Mouse (Mus musculus): Measurements from ENCODE around the gene Setd1a. TPM values are rescaled to one million over a fixed set of nuclear protein-coding genes. Genes with fewer than 3 reads are reported as not detected.

The Setd1a gene
- polyA plus RNA-seq, 1 experiment from 2014 or later = 6.9 TPM

- DNase-seq (ENCODE audit: low spot score) = no peak
- no peaks in the 10 kb centered on the region for H3K9me3 ChIP-seq (ENCODE audit: control insufficient read depth, low read length)
- H3K4me1 ChIP-seq (replicated peaks; ENCODE audit: control insufficient read depth, insufficient read depth) = no peaks in the 10 kb centered on the region
- no peaks in the 10 kb centered on the region for H3K27me3 ChIP-seq (ENCODE audit: control insufficient read depth, insufficient read depth, low read length)
- 0 out of 2 replicates have a peak, but pooled peaks cover 11% of the 10 kb centered on the region for H3K36me3 ChIP-seq (ENCODE audit: control insufficient read depth, insufficient read depth, low read length)
- no peak overlapping the region for H3K4me3 ChIP-seq (ENCODE audit: low read depth, low read length)
- no peak for TF ChIP-seq EP300 (optimal IDR thresholded peaks at IDR 0.05)
- no peak for TF ChIP-seq CTCF (IDR thresholded peaks at IDR 0.05; ENCODE audit: low read depth)
- no peak overlapping the region for H3K4me2 ChIP-seq (replicated peaks; ENCODE audit: low read depth)
- ATAC-seq (ENCODE audit: low FRiP score, low TSS enrichment) = peak; percentile 3; the same call in 1 of the 2 replicates
- no peak overlapping the region for H3K9ac ChIP-seq (ENCODE audit: low read length)
- H3K27ac ChIP-seq (replicated peaks) = no peak overlapping the region
- WGBS = 59% methylated on average over 3 of the region's 3 CpGs
Measured at GRCm38 (mm10) chr7:127760478-127760877, 16.0 kb upstream of the Setd1a start.

GRCm38 (mm10) chr7:127761026-127761425 lies 15.4 kb upstream of the Setd1a start:
- Histone ChIP-seq H3K27me3 (ENCODE audit: control insufficient read depth, insufficient read depth, low read length) (no peaks in the 10 kb centered on the region), H3K9me3 (ENCODE audit: control insufficient read depth, low read length) (no peaks in the 10 kb centered on the region), H3K4me1 (replicated peaks; ENCODE audit: control insufficient read depth, insufficient read depth) (no peaks in the 10 kb centered on the region), H3K9ac (ENCODE audit: low read length) (no peak overlapping the region), H3K4me3 (ENCODE audit: low read depth, low read length) (no peak overlapping the region), H3K4me2 (replicated peaks; ENCODE audit: low read depth) (no peak overlapping the region), H3K36me3 (ENCODE audit: control insufficient read depth, insufficient read depth, low read length) (0 out of 2 replicates have a peak, but pooled peaks cover 11% of the 10 kb centered on the region), H3K27ac (replicated peaks) (no peak overlapping the region)
- 17% methylated on average over 7 of the region's 7 CpGs for WGBS
- peak; percentile 70 for ATAC-seq (ENCODE audit: low FRiP score, low TSS enrichment)
- peak; percentile 81 for DNase-seq (ENCODE audit: low spot score)
- TF ChIP-seq EP300 (optimal IDR thresholded peaks at IDR 0.05) (no peak), CTCF (IDR thresholded peaks at IDR 0.05; ENCODE audit: low read depth) (peak; percentile 97)

- no peak overlapping the region for H3K4me3 ChIP-seq (ENCODE audit: low read depth, low read length)
- DNase-seq (ENCODE audit: low spot score) (no peak), ATAC-seq (ENCODE audit: low FRiP score, low TSS enrichment) (no peak)
- no peaks in the 10 kb centered on the region for H3K9me3 ChIP-seq (ENCODE audit: control insufficient read depth, low read length)
- no peaks in the 10 kb centered on the region for H3K4me1 ChIP-seq (replicated peaks; ENCODE audit: control insufficient read depth, insufficient read depth)
- WGBS = 88% methylated on average over 4 of the region's 4 CpGs
- TF ChIP-seq CTCF (IDR thresholded peaks at IDR 0.05; ENCODE audit: low read depth) (no peak), EP300 (optimal IDR thresholded peaks at IDR 0.05) (no peak)
- 0 out of 2 replicates have a peak, but pooled peaks cover 12% of the 10 kb centered on the region for H3K36me3 ChIP-seq (ENCODE audit: control insufficient read depth, insufficient read depth, low read length)
- no peak overlapping the region for H3K9ac ChIP-seq (ENCODE audit: low read length)
- no peaks in the 10 kb centered on the region for H3K27me3 ChIP-seq (ENCODE audit: control insufficient read depth, insufficient read depth, low read length)
- no peak overlapping the region for H3K27ac ChIP-seq (replicated peaks)
- H3K4me2 ChIP-seq (replicated peaks; ENCODE audit: low read depth) = no peak overlapping the region
Measured at GRCm38 (mm10) chr7:127763642-127764041, 12.8 kb upstream of the Setd1a start.

GRCm38 (mm10) chr7:127765756-127766155 lies 10.7 kb upstream of the Setd1a start:
- DNase-seq (ENCODE audit: low spot score) (no peak), ATAC-seq (ENCODE audit: low FRiP score, low TSS enrichment) (no peak)
- no peak overlapping the region for H3K4me2 ChIP-seq (replicated peaks; ENCODE audit: low read depth)
- TF ChIP-seq EP300 (optimal IDR thresholded peaks at IDR 0.05) = no peak
- H3K9ac ChIP-seq (ENCODE audit: low read length) = no peak overlapping the region
- no peaks in the 10 kb centered on the region for H3K27me3 ChIP-seq (ENCODE audit: control insufficient read depth, insufficient read depth, low read length)
- no peak overlapping the region for H3K4me3 ChIP-seq (ENCODE audit: low read depth, low read length)
- 70% methylated on average over 2 of the region's 2 CpGs for WGBS
- 0 out of 2 replicates have a peak, but pooled peaks cover 12% of the 10 kb centered on the region for H3K36me3 ChIP-seq (ENCODE audit: control insufficient read depth, insufficient read depth, low read length)
- no peaks in the 10 kb centered on the region for H3K9me3 ChIP-seq (ENCODE audit: control insufficient read depth, low read length)
- no peak overlapping the region for H3K27ac ChIP-seq (replicated peaks)
- H3K4me1 ChIP-seq (replicated peaks; ENCODE audit: control insufficient read depth, insufficient read depth) = peaks cover 4% of the 10 kb centered on the region; the same call in 1 of the 2 replicates

- Histone ChIP-seq H3K4me3 (ENCODE audit: low read depth, low read length) (no peak overlapping the region), H3K4me1 (replicated peaks; ENCODE audit: control insufficient read depth, insufficient read depth) (peaks cover 4% of the 10 kb centered on the region; the same call in 1 of the 2 replicates), H3K9ac (ENCODE audit: low read length) (no peak overlapping the region), H3K27ac (replicated peaks) (no peak overlapping the region), H3K4me2 (replicated peaks; ENCODE audit: low read depth) (no peak overlapping the region), H3K36me3 (ENCODE audit: control insufficient read depth, insufficient read depth, low read length) (0 out of 2 replicates have a peak, but pooled peaks cover 12% of the 10 kb centered on the region), H3K27me3 (ENCODE audit: control insufficient read depth, insufficient read depth, low read length) (no peaks in the 10 kb centered on the region), H3K9me3 (ENCODE audit: control insufficient read depth, low read length) (no peaks in the 10 kb centered on the region)
- WGBS = 69% methylated on average over 17 of the region's 17 CpGs
- ATAC-seq (ENCODE audit: low FRiP score, low TSS enrichment) = no peak
- no peak for DNase-seq (ENCODE audit: low spot score)
- no peak for TF ChIP-seq EP300 (optimal IDR thresholded peaks at IDR 0.05)
- TF ChIP-seq CTCF (IDR thresholded peaks at IDR 0.05; ENCODE audit: low read depth) = no peak
Measured at GRCm38 (mm10) chr7:127766851-127767609, 9.4 kb upstream of the Setd1a start.
